Mouse (Mus musculus): ENCODE measurements around the gene Birc6. TPM values are rescaled to one million over a fixed set of nuclear protein-coding genes. Genes with fewer than 3 reads are reported as not detected.
A peak's percentile ranks its signal among the peaks of the same experiment; 100 is the strongest.
"Not testable (repeated sequence)": the region's sequence is repeated elsewhere in the genome, so short reads cannot be mapped to it uniquely, and the experiment has no call there.

Birc6 gene
- polyA plus RNA-seq, 2 experiments from 2014 or later = 156 to 252 TPM

GRCm38 (mm10) chr17:74564151-74564550, 36.1 kb downstream of the Birc6 start:
- ATAC-seq = no peak

DNA sequence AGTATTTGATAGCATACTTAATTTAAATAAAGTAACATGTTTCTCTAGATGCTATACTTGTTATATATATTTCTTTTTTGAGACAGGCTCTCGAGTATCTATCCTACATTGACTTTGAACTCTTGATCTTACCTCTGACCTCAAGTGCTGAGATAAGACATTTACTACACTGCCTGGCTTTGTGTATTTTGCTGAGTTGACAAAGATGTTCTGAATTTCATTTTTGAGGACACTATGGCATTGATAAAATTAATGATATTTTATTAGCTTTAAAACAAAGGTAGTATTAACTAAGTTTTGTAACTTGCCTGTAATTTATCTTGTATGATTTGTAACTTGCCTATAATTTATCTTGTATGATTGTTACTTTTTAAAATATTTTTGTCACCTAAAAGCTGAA, 41.1 kb downstream of the Birc6 start:
- ATAC-seq = no peak

DNA sequence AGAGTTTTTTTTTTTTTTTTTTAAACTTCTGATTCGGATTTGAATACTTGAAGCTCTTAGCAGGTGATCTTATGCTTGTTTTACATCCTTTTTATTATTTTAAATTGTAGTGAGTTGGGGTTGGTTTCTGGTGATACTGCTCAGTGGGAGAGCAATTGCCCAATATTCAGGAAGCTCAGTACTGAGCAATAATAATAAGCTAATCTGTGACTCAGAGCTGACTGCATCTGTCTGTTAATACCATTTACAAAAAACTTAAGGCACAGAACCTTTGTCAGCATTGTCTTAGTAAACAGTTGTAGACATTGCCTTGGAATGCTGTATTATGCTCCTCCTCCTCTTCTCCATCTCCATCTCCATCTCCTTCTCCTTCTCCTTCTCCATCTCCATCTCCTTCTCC, 42.5 kb downstream of the Birc6 start:
- no peak for ATAC-seq

- ATAC-seq = no peak
Measured at GRCm38 (mm10) chr17:74577173-74577572, 49.1 kb downstream of the Birc6 start.

DNA sequence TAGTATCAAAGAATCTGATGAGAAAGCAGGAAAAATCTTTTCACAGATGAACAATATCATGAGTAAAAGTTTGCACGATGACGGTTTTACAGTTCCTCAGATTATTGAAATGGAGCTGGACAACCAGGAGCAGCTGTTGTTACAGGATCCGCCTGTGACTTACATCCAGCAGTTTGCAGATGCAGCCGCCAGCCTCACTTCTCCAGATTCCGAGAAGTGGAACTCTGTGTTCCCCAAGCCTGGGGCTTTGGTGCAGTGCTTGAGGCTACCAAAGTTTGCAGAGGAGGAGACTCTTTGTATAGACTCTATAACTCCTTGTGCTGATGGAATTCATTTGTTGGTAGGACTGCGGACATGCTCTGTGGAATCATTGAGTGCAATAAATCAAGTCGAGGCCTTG, 51.5 kb downstream of the Birc6 start:
- ATAC-seq = no peak

GRCm38 (mm10) chr17:74580738-74581137, 52.6 kb downstream of the Birc6 start:
- no peak for ATAC-seq

GRCm38 (mm10) chr17:74586768-74587167, 58.7 kb downstream of the Birc6 start:
- ATAC-seq = no peak

- no peak for ATAC-seq
Measured at GRCm38 (mm10) chr17:74598908-74599307, 70.8 kb downstream of the Birc6 start.

- no peak for ATAC-seq
Measured at GRCm38 (mm10) chr17:74599396-74599795, 71.3 kb downstream of the Birc6 start.

DNA sequence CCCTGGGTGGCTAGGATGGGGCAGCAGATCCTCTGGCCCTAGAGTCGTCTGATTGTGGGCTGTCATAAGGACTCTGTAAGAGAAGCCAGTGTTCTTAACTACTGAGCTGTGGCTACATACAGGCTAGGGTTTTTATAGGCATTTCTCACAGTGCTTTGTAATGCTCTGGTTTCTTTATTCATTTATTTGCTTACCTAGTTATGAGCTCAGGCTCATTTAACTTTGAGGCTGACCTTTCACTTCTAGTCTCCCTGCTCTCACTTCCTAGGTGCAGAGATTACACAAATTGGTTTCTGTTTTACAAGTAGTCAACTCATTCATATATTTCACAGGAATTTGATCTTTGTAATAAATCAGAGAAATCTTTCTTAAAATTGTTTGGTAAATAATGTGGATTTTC, 73.1 kb downstream of the Birc6 start:
- no peak for ATAC-seq

GRCm38 (mm10) chr17:74630798-74631197, 102.7 kb downstream of the Birc6 start:
- ATAC-seq = no peak

- no peak for ATAC-seq
Measured at GRCm38 (mm10) chr17:74642445-74642844, 114.3 kb downstream of the Birc6 start.

DNA sequence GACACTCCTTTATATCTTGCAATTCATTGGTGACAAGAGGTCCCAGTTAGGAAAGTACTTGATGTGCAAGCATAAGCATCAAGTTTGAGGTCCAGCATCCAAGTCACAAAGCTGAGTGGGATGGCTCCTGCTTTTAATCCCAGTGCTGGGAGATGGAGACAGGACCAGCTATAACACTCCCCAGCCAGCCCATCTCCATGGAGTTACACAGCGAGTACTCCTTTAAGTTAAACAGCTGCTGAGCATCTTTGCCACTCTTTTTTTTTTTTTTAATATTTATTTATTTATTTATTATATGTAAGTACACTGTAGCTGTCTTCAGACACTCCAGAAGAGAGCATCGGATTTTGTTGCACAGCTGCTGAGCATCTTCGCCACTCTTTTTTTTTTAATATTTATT, 130.3 kb downstream of the Birc6 start:
- ATAC-seq = no peak

- no peak for ATAC-seq
Measured at GRCm38 (mm10) chr17:74668010-74668409, 139.9 kb downstream of the Birc6 start.

- ATAC-seq = no peak
Measured at GRCm38 (mm10) chr17:74670031-74670430, 141.9 kb downstream of the Birc6 start.

- ATAC-seq = no peak
Measured at GRCm38 (mm10) chr17:74672446-74672845, 144.4 kb downstream of the Birc6 start.

DNA sequence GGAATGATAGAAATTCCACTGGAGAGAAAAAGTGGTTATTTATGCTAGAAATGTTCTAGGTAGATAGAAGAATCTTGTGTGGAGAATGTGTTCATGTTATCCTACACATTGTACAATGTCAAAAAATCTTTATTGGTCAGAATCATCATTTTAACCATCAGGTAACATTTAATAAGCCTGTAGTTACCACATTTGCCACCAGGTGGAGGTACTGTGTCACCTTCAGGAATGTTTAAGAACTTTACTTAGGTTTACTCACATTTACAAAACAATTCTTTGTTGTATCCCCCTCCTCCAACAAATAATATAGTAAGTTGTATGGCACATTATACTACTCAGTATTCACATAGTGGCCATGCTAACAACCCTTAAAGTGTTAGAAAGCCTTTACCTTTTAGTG, 145.2 kb downstream of the Birc6 start:
- ATAC-seq = peak; percentile 63

DNA sequence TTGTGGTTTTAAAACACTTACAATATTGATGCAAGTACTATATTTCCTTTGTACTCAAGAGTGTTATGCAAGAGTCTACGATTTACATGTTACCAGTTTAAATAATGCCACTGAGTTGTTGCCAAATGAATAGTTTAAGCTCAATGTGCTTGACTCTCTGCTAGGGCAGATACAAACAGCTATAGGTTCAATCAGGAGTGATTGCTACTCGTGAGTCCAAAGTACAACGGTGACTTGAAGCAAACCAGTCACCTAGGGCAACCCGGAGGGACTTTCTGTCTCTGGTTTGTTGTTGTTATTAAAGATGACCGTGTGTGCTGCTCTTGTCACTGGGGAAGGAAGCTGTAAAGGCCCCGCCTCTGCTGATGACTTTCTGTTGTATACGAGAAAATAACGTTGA, 150.0 kb downstream of the Birc6 start:
- ATAC-seq = no peak

GRCm38 (mm10) chr17:74684927-74685326, 156.8 kb downstream of the Birc6 start:
- no peak for ATAC-seq

- no peak for ATAC-seq
Measured at GRCm38 (mm10) chr17:74688555-74688954, 160.5 kb downstream of the Birc6 start.

DNA sequence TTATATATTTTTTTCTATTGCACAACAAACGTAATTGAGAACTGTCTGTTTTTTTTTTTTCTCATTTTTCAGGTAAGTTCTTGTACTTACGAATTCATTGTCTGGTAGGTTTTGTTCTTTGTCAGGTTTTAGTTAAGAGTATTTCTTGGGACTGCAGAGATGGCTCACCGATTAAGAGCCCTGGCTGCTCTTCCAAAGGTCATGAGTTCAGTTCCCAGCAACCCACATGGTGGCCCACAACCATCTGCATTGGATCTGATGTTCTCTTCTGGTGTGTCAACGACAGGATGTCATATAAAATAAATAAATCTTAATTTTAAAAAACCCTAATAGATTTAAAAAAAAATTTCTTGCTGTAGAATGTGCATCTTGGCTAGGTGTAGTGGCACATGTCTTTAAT, 161.3 kb downstream of the Birc6 start:
- no peak for ATAC-seq

- not testable (repeated sequence) for ATAC-seq
Measured at GRCm38 (mm10) chr17:74701661-74702060, 173.6 kb downstream of the Birc6 start.

GRCm38 (mm10) chr17:74705480-74705879, 177.4 kb downstream of the Birc6 start:
- ATAC-seq = no peak

DNA sequence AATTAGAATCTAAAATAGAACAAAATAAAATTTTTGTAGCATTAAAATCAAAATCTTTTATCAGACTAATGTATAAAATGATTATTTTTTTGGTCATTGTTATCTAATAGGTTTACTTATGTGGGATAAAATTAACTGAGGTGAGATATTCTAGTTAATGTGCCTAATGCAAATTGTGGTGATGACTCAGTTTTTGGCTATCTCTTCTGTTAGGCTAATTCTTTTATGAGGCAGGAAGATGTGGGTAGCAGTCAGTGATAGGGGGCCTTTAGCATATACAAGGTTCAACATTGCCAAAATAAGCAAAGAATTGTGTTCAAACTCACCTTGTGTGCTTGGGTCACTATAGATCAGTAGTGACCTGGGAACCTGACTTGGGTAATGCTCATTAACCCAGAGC, 178.5 kb downstream of the Birc6 start:
- ATAC-seq = no peak

GRCm38 (mm10) chr17:74707637-74708152, 179.6 kb downstream of the Birc6 start:
- no peak for ATAC-seq

DNA sequence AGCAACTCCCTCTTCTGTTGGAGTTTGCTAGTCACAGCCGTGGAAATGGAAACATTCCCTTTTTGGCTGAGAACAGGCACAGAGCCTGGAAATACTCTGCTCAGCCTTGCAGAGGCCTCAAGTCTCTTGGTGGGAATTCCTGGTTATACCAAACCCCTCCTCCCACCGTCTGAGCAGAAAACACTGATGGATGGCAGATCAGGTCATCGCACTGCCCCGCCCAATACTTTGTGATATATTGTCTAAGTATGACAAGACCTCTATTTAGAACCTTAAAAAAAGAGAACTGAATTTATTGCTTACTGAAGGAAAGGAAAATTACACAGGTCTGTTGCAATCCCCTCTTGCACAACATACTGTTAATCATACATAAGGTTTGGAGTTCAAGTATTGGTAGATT, 182.6 kb downstream of the Birc6 start:
- no peak for ATAC-seq

Data from CD4-positive, CD25-positive, alpha-beta regulatory T cell, adult 4 months (primary cell).